Mouse (Mus musculus): ENCODE results near the gene Ankrd33b.
A peak's percentile ranks its signal among the peaks of the same experiment; 100 is the strongest.

Ankrd33b gene

DNA sequence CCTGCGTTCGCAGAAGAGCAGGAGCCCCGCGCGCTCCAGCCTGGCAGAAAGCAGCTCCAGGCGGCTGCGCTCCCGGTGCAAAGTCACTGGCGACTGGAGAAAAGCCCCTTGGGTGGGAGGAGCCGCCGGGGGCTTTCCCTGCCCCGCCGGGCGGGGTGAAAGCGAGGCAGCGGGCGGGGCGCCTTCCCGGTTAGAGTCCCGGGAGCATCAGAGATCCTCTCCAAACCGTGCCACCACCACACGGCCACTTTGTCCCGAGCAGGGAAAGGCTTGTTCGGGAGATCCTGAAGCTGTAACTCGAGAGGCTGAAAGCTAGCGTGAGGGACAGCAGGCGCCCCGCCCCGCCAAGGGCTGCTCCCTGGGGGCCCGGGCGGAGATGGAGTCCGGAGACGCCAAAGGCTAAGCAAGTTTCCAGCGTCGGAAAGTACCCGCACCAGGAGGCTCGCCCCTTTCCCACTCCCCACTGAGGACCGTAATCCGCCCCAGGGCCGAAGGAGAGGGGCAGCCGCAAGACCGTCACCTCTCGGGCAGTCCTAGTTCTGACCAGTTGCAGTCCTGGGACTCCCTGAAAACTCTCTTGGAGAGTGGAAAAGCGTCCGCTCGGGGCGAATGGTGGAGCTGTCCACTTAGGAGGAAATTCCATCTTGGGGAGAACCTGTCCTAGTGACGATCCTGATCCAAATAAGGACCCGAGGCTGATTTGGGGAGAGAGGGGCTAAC is at the start of gene Ankrd33b:
Gene Ankrd33b, minus strand, starts transcription at position 246 of the 720 bp plus-strand sequence.
- DNase-seq, result peak; percentile 32

- DNase-seq, result no peak
These were observed 47.7 kb upstream of the Ankrd33b start for GRCm38 (mm10) chr15:31415181-31415580.

DNA sequence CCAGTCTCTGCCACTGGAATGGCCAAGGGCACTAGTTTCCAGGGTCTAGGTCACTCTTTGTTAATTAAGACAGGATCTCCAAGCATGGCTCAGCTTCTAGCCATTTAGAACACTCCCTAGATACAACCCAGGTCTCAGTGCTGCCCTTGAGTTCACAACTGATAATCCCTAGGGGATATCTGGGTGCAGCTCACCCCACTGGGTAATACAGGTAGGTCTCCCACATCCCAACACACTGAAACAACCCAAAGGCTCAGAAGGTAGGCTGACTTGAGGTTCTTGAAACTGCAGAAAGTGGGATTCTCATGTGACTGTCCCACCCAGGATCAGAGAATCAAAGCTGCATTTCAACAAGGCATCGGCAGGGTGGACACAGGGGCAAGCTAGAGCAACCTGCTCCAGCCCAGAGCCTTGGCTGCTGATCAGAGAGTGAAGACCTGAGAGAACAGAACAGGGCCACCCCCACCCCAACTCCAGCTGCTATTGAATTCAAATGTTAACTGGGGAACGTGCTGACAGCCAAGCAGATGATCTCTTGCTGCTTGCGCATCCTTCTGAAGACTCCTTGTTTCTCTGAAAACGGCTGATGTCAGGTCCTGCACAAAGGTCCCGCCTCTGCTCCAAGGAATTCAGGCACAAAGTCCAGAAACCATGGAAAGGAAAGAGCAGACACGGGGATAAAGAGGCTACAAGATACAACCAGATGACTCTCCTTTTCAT is 46.8 kb upstream of the Ankrd33b start:
- DNase-seq, result no peak

DNA sequence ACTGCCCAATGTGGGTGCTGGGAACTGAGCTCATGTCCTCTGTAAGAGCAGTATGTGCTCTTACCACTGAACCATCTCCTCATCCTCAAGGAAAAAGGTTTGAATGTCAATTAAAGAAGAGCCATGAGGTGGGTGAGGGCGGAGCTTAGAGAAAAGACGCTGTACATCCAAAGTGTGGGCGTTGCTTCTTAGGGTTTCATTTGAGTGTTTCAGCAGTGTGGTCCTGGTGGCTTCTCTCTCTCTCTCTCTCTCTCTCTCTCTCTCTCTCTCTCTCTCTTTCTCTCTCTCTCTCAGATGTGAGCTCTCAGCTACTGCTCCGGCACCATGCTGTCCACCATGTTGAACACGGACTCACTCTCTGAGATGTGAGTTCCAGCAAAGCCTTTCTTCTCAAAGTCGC is 46.1 kb upstream of the Ankrd33b start:
- no peak for DNase-seq

- DNase-seq, result no peak
These were observed 45.4 kb upstream of the Ankrd33b start for GRCm38 (mm10) chr15:31412933-31413332.

GRCm38 (mm10) chr15:31412436-31412835 is 44.9 kb upstream of the Ankrd33b start:
- DNase-seq, result no peak

GRCm38 (mm10) chr15:31407490-31407889 is 40.0 kb upstream of the Ankrd33b start:
- DNase-seq, result peak; percentile 29

DNA sequence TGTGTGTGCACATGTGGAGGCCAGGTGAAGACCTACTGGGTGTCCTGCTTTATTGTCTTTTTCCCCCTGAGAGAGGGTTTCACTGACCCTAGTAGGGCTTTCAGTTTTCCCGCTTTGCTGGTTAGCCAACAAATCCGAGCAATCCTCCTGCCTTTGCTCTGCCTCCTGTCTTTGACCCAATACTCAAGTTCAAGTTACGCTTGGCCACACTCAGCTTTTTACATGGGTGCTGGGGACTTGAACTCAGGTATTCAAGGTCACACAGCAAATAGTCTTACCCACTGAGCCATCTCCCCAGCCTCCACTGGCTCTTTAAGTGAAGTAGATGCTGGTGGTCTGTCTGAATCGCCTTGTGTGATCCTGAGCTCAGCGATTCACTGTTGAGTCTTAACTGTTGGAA is 39.4 kb upstream of the Ankrd33b start:
- no peak for DNase-seq

- DNase-seq, result no peak
These were observed 36.8 kb upstream of the Ankrd33b start for GRCm38 (mm10) chr15:31404346-31404745.

DNA sequence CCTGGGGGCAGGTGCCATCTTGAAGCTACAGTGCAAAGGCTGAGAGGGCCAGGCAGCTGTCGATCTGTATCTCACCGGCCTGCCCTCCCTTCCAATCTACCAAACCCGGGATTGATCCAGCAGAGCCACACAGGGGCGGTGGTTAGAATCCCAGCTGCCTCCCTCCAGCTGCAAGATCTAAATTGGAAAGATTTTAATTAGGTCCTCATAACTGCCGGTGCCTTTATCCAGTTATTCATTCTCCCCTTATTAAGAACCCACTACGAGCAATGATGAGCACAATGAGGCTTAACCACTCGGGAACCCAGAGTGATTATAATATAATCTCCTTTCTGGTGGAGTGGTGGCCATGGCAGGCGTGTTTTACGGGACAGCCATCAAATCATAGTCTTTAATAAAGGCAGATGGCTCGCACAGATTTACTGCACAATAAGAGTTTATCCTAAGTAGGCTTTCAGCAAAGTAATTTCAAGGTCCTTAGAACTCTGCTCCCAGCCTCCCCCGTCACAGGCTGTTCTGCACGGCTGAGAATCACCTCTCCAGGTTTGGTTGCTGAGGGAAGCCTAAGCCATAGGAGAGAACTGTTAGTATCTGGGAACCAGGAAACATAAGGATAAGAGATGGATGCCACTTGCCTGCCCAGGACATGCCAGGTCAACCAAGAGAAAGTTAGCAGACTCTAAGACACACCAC is 34.8 kb upstream of the Ankrd33b start:
- DNase-seq, result no peak

GRCm38 (mm10) chr15:31400974-31401373 is 33.4 kb upstream of the Ankrd33b start:
- DNase-seq, result no peak

DNA sequence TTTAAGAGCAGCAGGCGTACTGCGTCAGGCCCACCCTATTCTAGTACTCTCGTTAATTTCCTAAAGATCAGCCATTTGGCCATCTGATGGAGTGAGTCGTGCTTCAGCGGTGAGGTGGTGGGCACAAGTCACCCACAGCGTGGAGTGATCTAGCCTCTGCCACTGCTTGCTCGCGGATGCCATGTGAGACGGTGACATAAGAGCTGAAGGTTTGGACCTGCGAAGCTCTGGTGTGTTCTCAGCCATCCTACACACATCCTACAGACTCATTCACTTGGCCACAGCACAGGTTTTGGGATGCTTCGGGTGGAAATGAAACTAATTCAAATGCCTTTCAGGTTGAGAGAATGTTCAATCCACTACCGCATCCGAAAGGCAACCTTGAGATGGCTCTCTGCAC is 31.2 kb upstream of the Ankrd33b start:
- no peak for DNase-seq

GRCm38 (mm10) chr15:31397379-31397778 is 29.9 kb upstream of the Ankrd33b start:
- DNase-seq, result no peak

- no peak for DNase-seq
These were observed 29.2 kb upstream of the Ankrd33b start for GRCm38 (mm10) chr15:31396755-31397154.

- no peak for DNase-seq
These were observed 28.5 kb upstream of the Ankrd33b start for GRCm38 (mm10) chr15:31395986-31396385.

- no peak for DNase-seq
These were observed 25.9 kb upstream of the Ankrd33b start for GRCm38 (mm10) chr15:31393402-31393801.

DNA sequence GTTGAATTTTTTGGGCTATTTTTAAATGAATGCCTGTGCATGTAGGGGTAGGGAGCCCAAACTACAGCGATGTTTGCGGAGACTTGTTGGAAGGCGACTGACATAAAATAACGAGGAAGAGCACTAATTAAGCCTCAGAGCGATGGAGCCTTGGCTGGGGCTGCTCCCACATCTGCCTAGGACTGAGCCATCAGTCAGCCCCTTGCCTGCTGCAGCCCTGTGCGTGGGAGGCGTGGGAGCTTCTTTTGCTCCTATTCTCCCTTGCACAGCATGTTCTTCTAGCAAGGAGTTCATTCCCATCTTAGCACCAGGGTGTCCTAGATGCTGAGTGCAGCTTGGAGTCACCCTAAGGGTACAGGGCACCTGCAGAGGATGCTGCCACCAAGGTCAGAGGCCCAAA is 25.2 kb upstream of the Ankrd33b start:
- no peak for DNase-seq

GRCm38 (mm10) chr15:31392135-31392534 is 24.6 kb upstream of the Ankrd33b start:
- no peak for DNase-seq

DNA sequence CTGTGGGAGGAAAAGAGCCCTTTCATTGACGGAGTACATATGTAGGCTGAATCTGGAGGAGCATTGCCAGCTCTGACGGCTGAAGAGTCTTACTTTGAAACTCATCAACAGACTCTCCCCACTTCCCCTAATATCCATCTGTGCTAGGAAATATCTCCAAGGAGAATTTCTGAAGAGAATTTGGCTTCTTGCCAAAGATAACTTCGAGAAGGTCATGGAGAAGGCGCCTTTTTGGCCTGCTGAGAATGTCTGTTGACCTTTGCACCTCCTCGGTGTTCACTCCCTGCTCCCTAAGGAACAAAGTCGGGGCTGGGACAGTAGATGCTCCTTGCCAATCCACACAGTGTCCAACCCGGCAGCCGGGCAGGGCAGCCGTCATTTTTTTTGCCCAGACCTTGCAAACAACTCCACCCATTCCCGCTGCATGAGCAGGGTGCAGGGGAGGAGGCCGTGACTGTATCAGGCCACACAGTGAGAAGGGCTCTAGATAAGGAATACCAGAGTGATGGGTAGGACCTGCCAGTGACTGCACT is 14.5 kb upstream of the Ankrd33b start:
- DNase-seq, result peak; percentile 14

DNA sequence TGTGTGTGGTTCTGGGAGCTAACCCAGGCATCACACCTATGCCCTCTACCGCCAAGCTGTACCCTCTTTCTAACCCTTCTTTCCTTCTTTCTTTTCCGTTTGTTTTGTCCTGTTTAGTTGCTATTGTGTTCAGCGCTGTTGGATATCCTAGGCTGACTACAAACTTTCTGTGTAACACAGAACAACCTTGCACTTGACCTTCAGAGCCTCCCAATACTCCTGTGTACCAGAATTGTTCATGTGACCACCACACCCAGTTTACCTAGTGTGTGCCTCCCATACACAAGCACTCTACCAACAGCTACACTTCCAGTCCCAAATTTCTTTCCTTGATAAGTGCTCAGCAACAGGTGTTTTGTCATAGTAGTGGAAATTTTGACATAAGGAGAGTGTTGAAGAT is 11.9 kb upstream of the Ankrd33b start:
- DNase-seq, result no peak

DNA sequence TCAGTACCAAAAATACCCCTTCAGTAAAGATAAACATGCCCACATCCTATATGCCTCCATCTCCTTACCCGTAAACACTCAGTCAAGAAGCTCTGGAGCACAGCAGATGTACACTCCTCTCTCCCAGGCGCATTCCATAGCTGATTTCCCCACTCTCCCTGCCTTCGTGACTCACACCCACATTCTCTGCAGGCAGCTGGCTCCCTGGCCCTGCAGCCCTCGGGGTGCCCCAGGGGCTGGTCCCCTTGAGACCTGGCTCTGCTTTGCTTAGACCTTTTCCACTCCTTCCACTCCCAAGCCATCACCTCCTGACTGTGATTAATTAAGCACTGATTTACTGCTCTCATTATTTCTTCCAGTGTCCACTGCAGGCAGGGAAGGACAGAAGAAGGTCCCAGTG is 7.7 kb upstream of the Ankrd33b start:
- no peak for DNase-seq

DNA sequence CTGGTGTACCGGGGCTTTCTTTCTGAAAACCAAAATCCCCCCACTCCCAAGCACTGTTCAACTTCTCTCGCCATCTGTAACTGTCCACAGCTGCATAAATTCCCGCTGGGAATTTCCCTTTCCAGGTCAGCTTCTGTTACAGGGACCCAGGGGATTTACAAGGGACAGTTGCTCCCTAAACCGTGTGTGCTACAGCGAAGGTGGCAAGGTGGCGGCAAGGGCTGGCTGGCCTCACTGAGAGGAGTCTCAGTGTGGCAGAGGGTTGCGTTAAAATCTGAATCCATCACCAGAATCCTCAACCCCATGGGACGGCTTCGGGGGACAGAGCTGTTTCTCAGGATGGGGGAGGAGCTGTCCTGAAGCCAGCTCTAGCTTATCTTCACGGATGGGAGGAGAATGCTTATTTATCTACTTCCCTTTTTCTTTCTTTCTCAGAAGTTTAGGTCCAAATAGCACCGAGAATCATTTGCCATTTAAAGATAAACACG is 1.6 kb upstream of the Ankrd33b start:
- no peak for DNase-seq

GRCm38 (mm10) chr15:31368556-31368955 is 1.0 kb upstream of the Ankrd33b start:
- DNase-seq, result no peak

Measured in liver (tissue).